Mouse (Mus musculus): ENCODE results near the gene Zbtb7a. TPM values are rescaled to one million over a fixed set of nuclear protein-coding genes. Genes with fewer than 3 reads are reported as not detected.

Gene Zbtb7a
- polyA plus RNA-seq, 1 experiment from 2014 or later = 54.1 TPM

DNA sequence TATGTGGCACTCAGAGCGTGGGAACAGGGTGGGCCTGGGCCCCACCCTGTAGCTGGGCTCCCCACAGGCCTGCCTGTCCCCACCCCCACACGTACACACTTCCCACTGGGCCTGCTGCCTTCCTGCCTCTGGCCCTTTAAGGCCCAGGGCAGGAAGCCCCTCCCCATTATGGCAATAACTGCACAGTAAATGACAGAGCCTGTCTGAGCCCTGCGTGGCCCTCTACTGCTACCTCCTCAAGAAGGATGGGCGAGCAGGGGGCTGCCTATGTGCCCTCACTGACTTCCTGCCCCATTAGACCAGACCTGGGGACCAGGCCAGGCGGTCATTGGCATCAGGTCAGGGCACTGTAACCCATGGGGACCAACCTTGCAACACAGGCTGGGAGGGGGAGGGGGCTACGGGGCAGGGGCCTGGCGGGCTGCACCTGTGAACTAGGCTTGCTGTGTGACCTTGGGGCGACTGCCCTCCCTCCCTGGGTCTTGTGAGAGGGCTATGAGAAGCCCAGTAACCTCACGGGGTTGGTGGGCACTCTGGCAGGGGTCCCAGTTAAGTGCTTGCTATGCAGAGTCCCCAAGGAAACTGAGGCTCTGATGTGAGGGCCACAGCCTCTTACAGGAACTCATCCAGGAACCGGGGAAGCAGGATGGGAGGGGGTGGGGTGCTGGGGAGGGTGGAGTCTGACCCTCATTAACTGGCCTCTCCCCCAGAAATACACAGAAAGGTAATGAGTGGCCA, 5.9 kb downstream of the Zbtb7a start:
- no peak for TF ChIP-seq CTCF (IDR thresholded peaks at IDR 0.05; ENCODE audit: low read depth)
- Histone ChIP-seq H3K27me3 (replicated peaks; ENCODE audit: control insufficient read depth, insufficient read depth, low read length) (no peaks in the 10 kb centered on the region), H3K4me1 (replicated peaks; ENCODE audit: control insufficient read depth, insufficient read depth, low read length) (peaks cover 16% of the 10 kb centered on the region), H3K9me3 (ENCODE audit: control insufficient read depth) (no peaks in the 10 kb centered on the region), H3K36me3 (ENCODE audit: control insufficient read depth, insufficient read depth) (peaks cover 26% of the 10 kb centered on the region), H3K4me3 (ENCODE audit: low read depth, low read length) (peak overlapping the region; percentile 87), H3K9ac (ENCODE audit: low read depth, low read length) (peak overlapping the region; percentile 87), H3K4me2 (replicated peaks; ENCODE audit: low read depth) (peak overlapping the region; percentile 83), H3K27ac (ENCODE audit: low read depth, low read length) (peak overlapping the region; percentile 91)
- ATAC-seq = no peak
- 16% methylated on average over 9 of the region's 10 CpGs for WGBS

DNA sequence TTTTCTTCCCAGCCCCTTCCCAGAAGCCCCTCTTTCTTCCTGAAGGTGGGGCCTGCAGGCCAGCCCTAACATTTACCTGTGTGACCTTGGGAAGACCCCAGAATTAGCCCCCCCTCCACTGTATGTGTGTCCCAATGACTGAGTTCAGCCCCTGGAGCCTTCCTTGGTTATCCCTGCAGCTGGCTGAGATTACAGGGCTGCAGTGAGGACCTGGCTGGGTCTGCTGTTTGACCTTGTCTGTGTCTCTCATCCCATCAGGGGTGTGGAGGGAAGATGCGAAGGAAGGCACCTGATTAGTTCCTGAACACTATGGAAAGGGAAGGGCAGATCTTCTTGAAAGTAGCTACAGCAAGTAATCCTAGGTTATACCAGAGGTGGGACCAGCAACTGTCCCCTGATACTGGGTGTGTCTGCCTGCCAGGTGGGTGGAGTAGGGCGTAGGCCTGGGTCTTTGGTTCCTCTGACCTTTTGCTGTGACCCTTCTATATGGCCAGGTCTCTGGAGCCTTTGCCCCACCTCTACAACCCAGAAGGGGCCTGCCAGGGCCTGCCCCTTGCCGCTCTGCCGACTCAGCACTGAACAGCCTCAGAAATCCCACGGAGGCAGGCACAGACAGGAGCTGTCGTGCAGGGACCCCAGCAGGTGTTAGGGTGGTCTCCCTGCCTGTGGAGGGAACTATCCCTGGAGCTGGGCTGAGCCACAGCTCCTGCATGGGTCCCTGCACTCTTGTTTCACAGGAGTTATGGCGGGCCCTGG, 6.6 kb downstream of the Zbtb7a start:
- Histone ChIP-seq H3K36me3 (ENCODE audit: control insufficient read depth, insufficient read depth) (peaks cover 32% of the 10 kb centered on the region), H3K27me3 (replicated peaks; ENCODE audit: control insufficient read depth, insufficient read depth, low read length) (no peaks in the 10 kb centered on the region), H3K4me3 (ENCODE audit: low read depth, low read length) (peak overlapping the region; percentile 87), H3K9ac (ENCODE audit: low read depth, low read length) (peak overlapping the region; percentile 87), H3K9me3 (ENCODE audit: control insufficient read depth) (no peaks in the 10 kb centered on the region), H3K4me2 (replicated peaks; ENCODE audit: low read depth) (peak overlapping the region; percentile 83), H3K27ac (ENCODE audit: low read depth, low read length) (peak overlapping the region; percentile 91), H3K4me1 (replicated peaks; ENCODE audit: control insufficient read depth, insufficient read depth, low read length) (peaks cover 20% of the 10 kb centered on the region)
- WGBS = 49% methylated on average over 7 of the region's 7 CpGs
- no peak for ATAC-seq
- TF ChIP-seq CTCF (IDR thresholded peaks at IDR 0.05; ENCODE audit: low read depth) = no peak

DNA sequence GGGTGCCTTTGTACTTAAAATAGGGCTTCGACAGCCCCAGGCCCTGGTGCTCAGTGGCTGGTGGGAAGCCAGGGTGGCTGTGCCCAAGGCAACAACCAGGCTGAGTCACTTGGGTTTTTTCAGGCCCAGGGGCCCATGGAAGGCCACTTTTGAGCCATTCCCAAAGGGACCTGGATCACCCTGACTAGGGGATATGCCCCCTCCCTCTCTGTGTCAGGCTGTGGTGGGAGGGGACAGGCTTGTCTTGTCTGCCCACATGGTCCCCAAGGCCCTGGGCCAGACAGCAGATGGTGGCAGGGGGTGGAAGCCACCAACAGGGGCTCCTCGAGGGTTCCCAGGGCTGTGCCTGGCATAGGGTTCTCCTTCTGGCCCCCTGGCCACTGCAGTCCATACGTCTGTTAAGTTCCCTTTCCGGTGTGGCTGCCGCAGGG, 7.5 kb downstream of the Zbtb7a start:
- TF ChIP-seq CTCF (IDR thresholded peaks at IDR 0.05; ENCODE audit: low read depth) = no peak
- Histone ChIP-seq H3K27me3 (replicated peaks; ENCODE audit: control insufficient read depth, insufficient read depth, low read length) (no peaks in the 10 kb centered on the region), H3K4me3 (ENCODE audit: low read depth, low read length) (peak overlapping the region; percentile 7; the same call in 1 of the 2 replicates), H3K4me1 (replicated peaks; ENCODE audit: control insufficient read depth, insufficient read depth, low read length) (peaks cover 20% of the 10 kb centered on the region), H3K27ac (ENCODE audit: low read depth, low read length) (peak overlapping the region; percentile 91), H3K9me3 (ENCODE audit: control insufficient read depth) (no peaks in the 10 kb centered on the region), H3K4me2 (replicated peaks; ENCODE audit: low read depth) (peak overlapping the region; percentile 83), H3K36me3 (ENCODE audit: control insufficient read depth, insufficient read depth) (peaks cover 41% of the 10 kb centered on the region), H3K9ac (ENCODE audit: low read depth, low read length) (peak overlapping the region; percentile 26; the same call in 1 of the 2 replicates)
- 58% methylated on average over 5 of the region's 5 CpGs for WGBS
- ATAC-seq = no peak

DNA sequence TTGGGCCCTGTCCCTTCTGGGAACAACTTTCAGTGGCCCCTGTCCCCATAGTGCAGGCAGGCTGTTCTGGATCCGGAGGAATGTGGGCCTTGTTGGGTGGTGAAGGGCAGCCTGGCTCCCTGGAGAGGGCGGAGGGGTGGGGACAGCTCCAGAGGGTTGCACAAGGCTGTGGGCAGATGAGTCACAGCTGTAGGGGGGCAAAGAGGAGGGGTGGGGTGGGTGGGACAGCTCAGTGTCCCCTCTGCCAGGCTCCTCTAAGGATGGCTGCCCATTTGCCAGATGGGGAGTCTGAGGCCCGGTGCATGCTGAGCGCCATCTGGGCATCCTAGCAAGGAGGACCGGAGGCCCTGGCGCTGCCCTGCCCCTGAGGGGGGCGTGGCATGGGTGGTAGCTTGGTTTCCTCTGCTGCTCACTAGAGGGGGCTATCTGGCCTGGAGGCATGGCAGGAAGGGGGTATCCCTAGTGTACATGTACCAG, 8.2 kb downstream of the Zbtb7a start:
- ATAC-seq = no peak
- peak overlapping the region; percentile 83 for H3K4me2 ChIP-seq (replicated peaks; ENCODE audit: low read depth)
- peaks cover 47% of the 10 kb centered on the region for H3K36me3 ChIP-seq (ENCODE audit: control insufficient read depth, insufficient read depth)
- no peaks in the 10 kb centered on the region for H3K9me3 ChIP-seq (ENCODE audit: control insufficient read depth)
- no peak overlapping the region for H3K4me3 ChIP-seq (ENCODE audit: low read depth, low read length)
- no peaks in the 10 kb centered on the region for H3K27me3 ChIP-seq (replicated peaks; ENCODE audit: control insufficient read depth, insufficient read depth, low read length)
- WGBS = 62% methylated on average over 6 of the region's 7 CpGs
- no peak overlapping the region for H3K9ac ChIP-seq (ENCODE audit: low read depth, low read length)
- H3K27ac ChIP-seq (ENCODE audit: low read depth, low read length) = peak overlapping the region; percentile 91
- peak; percentile 42 for TF ChIP-seq CTCF (IDR thresholded peaks at IDR 0.05; ENCODE audit: low read depth)
- peaks cover 20% of the 10 kb centered on the region for H3K4me1 ChIP-seq (replicated peaks; ENCODE audit: control insufficient read depth, insufficient read depth, low read length)

DNA sequence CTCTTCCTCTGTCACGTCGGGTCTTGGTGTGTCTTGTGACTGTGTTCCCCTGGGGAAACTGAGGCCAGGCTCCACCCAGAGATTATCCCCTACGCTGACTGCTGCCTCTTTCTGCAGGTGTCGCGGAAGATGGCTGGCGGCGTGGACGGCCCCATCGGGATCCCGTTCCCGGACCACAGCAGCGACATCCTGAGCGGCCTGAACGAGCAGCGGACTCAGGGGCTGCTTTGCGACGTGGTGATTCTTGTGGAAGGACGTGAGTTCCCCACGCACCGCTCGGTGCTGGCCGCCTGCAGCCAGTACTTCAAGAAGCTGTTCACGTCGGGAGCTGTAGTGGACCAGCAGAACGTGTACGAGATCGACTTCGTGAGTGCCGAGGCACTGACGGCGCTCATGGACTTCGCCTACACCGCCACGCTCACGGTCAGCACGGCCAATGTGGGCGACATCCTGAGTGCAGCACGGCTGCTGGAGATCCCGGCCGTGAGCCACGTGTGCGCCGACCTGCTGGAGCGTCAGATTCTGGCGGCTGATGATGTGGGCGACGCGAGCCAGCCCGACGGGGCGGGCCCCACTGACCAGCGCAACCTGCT, 8.9 kb downstream of the Zbtb7a start:
- H3K27ac ChIP-seq (ENCODE audit: low read depth, low read length) = peak overlapping the region; percentile 91

DNA sequence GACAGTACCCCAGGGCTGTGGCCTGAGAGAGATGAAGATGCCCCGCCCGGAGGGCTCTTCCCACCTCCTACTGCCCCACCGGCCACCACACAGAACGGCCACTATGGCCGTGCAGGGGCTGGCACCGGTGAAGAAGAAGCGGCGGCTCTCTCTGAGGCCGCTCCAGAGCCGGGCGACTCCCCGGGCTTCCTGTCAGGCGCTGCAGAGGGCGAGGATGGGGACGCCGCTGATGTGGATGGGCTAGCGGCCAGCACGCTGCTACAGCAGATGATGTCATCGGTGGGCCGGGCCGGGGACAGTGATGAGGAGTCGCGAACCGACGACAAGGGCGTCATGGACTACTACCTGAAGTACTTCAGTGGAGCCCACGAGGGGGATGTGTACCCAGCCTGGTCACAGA, 9.6 kb downstream of the Zbtb7a start:
- Histone ChIP-seq H3K36me3 (ENCODE audit: control insufficient read depth, insufficient read depth) (peaks cover 58% of the 10 kb centered on the region), H3K9me3 (ENCODE audit: control insufficient read depth) (no peaks in the 10 kb centered on the region), H3K27ac (ENCODE audit: low read depth, low read length) (peak overlapping the region; percentile 91), H3K9ac (ENCODE audit: low read depth, low read length) (no peak overlapping the region), H3K4me2 (replicated peaks; ENCODE audit: low read depth) (peak overlapping the region; percentile 14; the same call in 1 of the 2 replicates), H3K4me1 (replicated peaks; ENCODE audit: control insufficient read depth, insufficient read depth, low read length) (peaks cover 20% of the 10 kb centered on the region), H3K27me3 (replicated peaks; ENCODE audit: control insufficient read depth, insufficient read depth, low read length) (no peaks in the 10 kb centered on the region), H3K4me3 (ENCODE audit: low read depth, low read length) (no peak overlapping the region)
- WGBS = 83% methylated on average over 27 of the region's 27 CpGs
- no peak for ATAC-seq
- no peak for TF ChIP-seq CTCF (IDR thresholded peaks at IDR 0.05; ENCODE audit: low read depth)

More for the DNA sequence above, 8.9 kb downstream of the Zbtb7a start:
- H3K4me2 ChIP-seq (replicated peaks; ENCODE audit: low read depth) = no peak overlapping the region
- ATAC-seq = no peak
- no peaks in the 10 kb centered on the region for H3K9me3 ChIP-seq (ENCODE audit: control insufficient read depth)
- no peak overlapping the region for H3K9ac ChIP-seq (ENCODE audit: low read depth, low read length)
- H3K27me3 ChIP-seq (replicated peaks; ENCODE audit: control insufficient read depth, insufficient read depth, low read length) = no peaks in the 10 kb centered on the region
- H3K36me3 ChIP-seq (ENCODE audit: control insufficient read depth, insufficient read depth) = peaks cover 55% of the 10 kb centered on the region
- TF ChIP-seq CTCF (IDR thresholded peaks at IDR 0.05; ENCODE audit: low read depth) = no peak
- peaks cover 20% of the 10 kb centered on the region for H3K4me1 ChIP-seq (replicated peaks; ENCODE audit: control insufficient read depth, insufficient read depth, low read length)
- 91% methylated on average over 52 of the region's 52 CpGs for WGBS
- no peak overlapping the region for H3K4me3 ChIP-seq (ENCODE audit: low read depth, low read length)
